Mouse (Mus musculus): ENCODE results near the gene Nufip2.

DNA sequence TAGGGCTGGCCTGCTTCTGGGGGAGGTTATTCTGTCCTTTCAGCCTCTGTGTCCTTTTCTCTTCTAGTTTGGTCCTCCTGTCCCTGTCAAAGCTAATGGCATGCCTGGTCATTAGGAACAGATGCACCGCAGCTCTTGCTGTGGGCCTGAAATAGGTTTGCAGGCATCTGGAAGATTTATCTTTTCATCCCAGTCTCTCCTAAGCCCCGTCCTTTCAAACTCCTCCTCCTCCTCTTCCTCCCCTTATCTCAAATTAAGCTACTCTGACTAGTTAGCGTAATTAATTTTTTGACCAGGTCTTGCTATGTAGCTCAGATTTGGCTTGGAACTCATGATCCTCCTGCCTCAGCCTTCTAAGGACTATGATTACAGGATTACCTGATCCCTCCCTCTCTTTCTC lies 67.5 kb downstream of the Nufip2 start:
- TF ChIP-seq GATA1 (IDR thresholded peaks at IDR 0.05; ENCODE audit: borderline replicate concordance, low read length) = no peak
- TF ChIP-seq FLI1 (IDR thresholded peaks at IDR 0.05; ENCODE audit: low read length) = no peak

All from megakaryocyte, embryonic 14.5 days (primary cell).